Mouse (Mus musculus) ES-Bruce4 (cell line): ENCODE data around the gene Cep295nl. TPM values are rescaled to one million over a fixed set of nuclear protein-coding genes. Genes with fewer than 3 reads are reported as not detected.

Experiments
- H3K27ac ChIP-seq: 2 replicates; pipeline ENCODE4 v1.5.1; 2012; ENCODE audit warnings: low read length, inconsistent platforms; ENCODE audit not compliant: insufficient read depth
- H3K27me3 ChIP-seq: 2 replicates; pipeline ENCODE4 v1.6.1; 2012; ENCODE audit warnings: mild to moderate bottlenecking, low read length, inconsistent platforms; ENCODE audit not compliant: control insufficient read depth, poor library complexity, insufficient read depth, severe bottlenecking
- H3K36me3 ChIP-seq: 2 replicates; pipeline ENCODE4 v1.6.1; 2012; ENCODE audit warnings: inconsistent platforms, mild to moderate bottlenecking, low read length, moderate library complexity; ENCODE audit not compliant: control insufficient read depth, poor library complexity, insufficient read depth, severe bottlenecking
- H3K4me1 ChIP-seq: one replicate; pipeline ENCODE4 v1.8.1; 2011; ENCODE audit warnings: low read length; ENCODE audit not compliant: control insufficient read depth, insufficient read depth
- H3K4me3 ChIP-seq: 2 replicates; pipeline ENCODE4 v1.5.1; 2011; ENCODE audit warnings: low read depth, mild to moderate bottlenecking, low read length
- H3K9ac ChIP-seq: 2 replicates; pipeline ENCODE4 v1.6.1; 2012; ENCODE audit warnings: low read depth, mild to moderate bottlenecking, inconsistent platforms; ENCODE audit not compliant: poor library complexity, severe bottlenecking
- H3K9me3 ChIP-seq: replicated peaks from 2 replicates; pipeline ENCODE4 v1.6.1; 2012; ENCODE audit warnings: mild to moderate bottlenecking, low read length, inconsistent platforms; ENCODE audit not compliant: control insufficient read depth, poor library complexity, insufficient read depth, severe bottlenecking
- CTCF ChIP-seq: IDR thresholded peaks from one replicate; pipeline ENCODE4 v1.8.1; 2011; ENCODE audit warnings: low read depth, low read length
- EP300 ChIP-seq: IDR thresholded peaks from 2 replicates; pipeline ENCODE4 v1.6.1; 2011; ENCODE audit warnings: low read depth, low read length; ENCODE audit not compliant: insufficient read depth
- POLR2A ChIP-seq: IDR thresholded peaks from one replicate; pipeline ENCODE4 v1.8.1; 2011; ENCODE audit warnings: low read length; ENCODE audit not compliant: insufficient read depth
- polyA plus RNA-seq: library from polyadenylated mRNA; stranded (reverse); fragments of >200 nt; gene quantifications from 2 replicates; pipeline ENCODE4 v1.2.4, GENCODE M21; 2011; ENCODE audit warnings: low read depth; ENCODE audit not compliant: missing spikeins, insufficient read depth, insufficient read length

Gene Cep295nl
- polyA plus RNA-seq, 1 experiment = 0.64 TPM

GRCm38 (mm10) chr11:118297967-118298366 is 44.3 kb downstream of the Cep295nl start:
- no peaks in the 10 kb centered on the region for H3K4me1 ChIP-seq
- H3K9ac ChIP-seq = no peak overlapping the region
- H3K36me3 ChIP-seq = no peaks in the 10 kb centered on the region
- H3K27me3 ChIP-seq = no peaks in the 10 kb centered on the region
- H3K9me3 ChIP-seq = no peaks in the 10 kb centered on the region
- H3K4me3 ChIP-seq = no peak overlapping the region
- TF ChIP-seq CTCF = peak; percentile 48
- no peak for TF ChIP-seq EP300
- no peak for TF ChIP-seq POLR2A
- H3K27ac ChIP-seq = no peak overlapping the region

- Histone ChIP-seq H3K4me3 (no peak overlapping the region), H3K27ac (no peak overlapping the region), H3K9ac (no peak overlapping the region), H3K4me1 (no peaks in the 10 kb centered on the region), H3K36me3 (no peaks in the 10 kb centered on the region), H3K9me3 (no peaks in the 10 kb centered on the region), H3K27me3 (no peaks in the 10 kb centered on the region)
- TF ChIP-seq EP300 = no peak
- no peak for TF ChIP-seq POLR2A
- no peak for TF ChIP-seq CTCF
Observed at GRCm38 (mm10) chr11:118295026-118295425, 47.3 kb downstream of the Cep295nl start.

- TF ChIP-seq POLR2A = no peak
- no peak for TF ChIP-seq EP300
- TF ChIP-seq CTCF = no peak
- no peak overlapping the region for H3K9ac ChIP-seq
- H3K4me3 ChIP-seq = no peak overlapping the region
- H3K9me3 ChIP-seq = no peaks in the 10 kb centered on the region
- H3K27ac ChIP-seq = no peak overlapping the region
- H3K4me1 ChIP-seq = no peaks in the 10 kb centered on the region
- H3K36me3 ChIP-seq = peaks cover under 1% of the 10 kb centered on the region; the same call in 1 of the 2 replicates
- no peaks in the 10 kb centered on the region for H3K27me3 ChIP-seq
Observed at GRCm38 (mm10) chr11:118292671-118293070, 49.6 kb downstream of the Cep295nl start.

- H3K36me3 ChIP-seq = peaks cover 21% of the 10 kb centered on the region
- H3K9me3 ChIP-seq = no peaks in the 10 kb centered on the region
- peak within 1 kb of the TSS; percentile 76 for H3K9ac ChIP-seq
- no peak for TF ChIP-seq CTCF
- peak; percentile 22; the same call in 1 of the 2 replicates for TF ChIP-seq EP300
- TF ChIP-seq POLR2A = peak; percentile 92
- no peaks in the 10 kb centered on the region for H3K27me3 ChIP-seq
- H3K4me1 ChIP-seq = no peaks in the 10 kb centered on the region
- peak within 1 kb of the TSS; percentile 90 for H3K4me3 ChIP-seq
- peak within 1 kb of the TSS; percentile 29; the same call in 1 of the 2 replicates for H3K27ac ChIP-seq
Observed at GRCm38 (mm10) chr11:118289999-118290889, 52.1 kb downstream of the Cep295nl start, which contains the start of gene Usp36. Usp36 (minus strand) TSS chr11:118290244.

GRCm38 (mm10) chr11:118289562-118289961 is 52.7 kb downstream of the Cep295nl start:
- no peaks in the 10 kb centered on the region for H3K27me3 ChIP-seq
- peak overlapping the region; percentile 76 for H3K9ac ChIP-seq
- no peak overlapping the region for H3K27ac ChIP-seq
- H3K9me3 ChIP-seq = no peaks in the 10 kb centered on the region
- no peak for TF ChIP-seq CTCF
- TF ChIP-seq EP300 = no peak
- TF ChIP-seq POLR2A = no peak
- peaks cover 25% of the 10 kb centered on the region for H3K36me3 ChIP-seq
- no peaks in the 10 kb centered on the region for H3K4me1 ChIP-seq
- H3K4me3 ChIP-seq = peak overlapping the region; percentile 90

GRCm38 (mm10) chr11:118289037-118289511 is 53.2 kb downstream of the Cep295nl start:
- Histone ChIP-seq H3K9me3 (no peaks in the 10 kb centered on the region), H3K27ac (no peak overlapping the region)
- no peak for TF ChIP-seq CTCF
- no peak for TF ChIP-seq EP300
- no peak for TF ChIP-seq POLR2A

More at GRCm38 (mm10) chr11:118289037-118289511, 53.2 kb downstream of the Cep295nl start:
- Histone ChIP-seq H3K27me3 (no peaks in the 10 kb centered on the region), H3K36me3 (peaks cover 29% of the 10 kb centered on the region), H3K4me1 (no peaks in the 10 kb centered on the region), H3K9ac (peak overlapping the region; percentile 76), H3K4me3 (peak overlapping the region; percentile 90)
